Mouse (Mus musculus) macrophage (primary cell): ENCODE measurements around the gene Lpgat1. TPM values are rescaled to one million over a fixed set of nuclear protein-coding genes. Genes with fewer than 3 reads are reported as not detected.
A peak's percentile ranks its signal among the peaks of the same experiment; 100 is the strongest.

ENCODE experiments used
- H3K27ac ChIP-seq: fragments of 350-480 bp; formaldehyde crosslinking; 2 replicates; pipeline ENCODE4 v1.9.0; 2021
- H3K36me3 ChIP-seq: fragments of 350-480 bp; formaldehyde crosslinking; 2 replicates; pipeline ENCODE4 v1.9.0; 2021; ENCODE audit errors: inconsistent target
- H3K4me3 ChIP-seq: fragments of 350-480 bp; formaldehyde crosslinking; 2 replicates; pipeline ENCODE4 v1.9.0; 2021; ENCODE audit errors: inconsistent target
- H3K79me2 ChIP-seq: fragments of 350-480 bp; formaldehyde crosslinking; 2 replicates; pipeline ENCODE4 v1.9.0; 2021; ENCODE audit errors: inconsistent target
- WGBS: methylation state at CpG from one replicate; pipeline ENCODE4 v1.1.7; 2026; ENCODE audit warnings: inconsistent platforms; ENCODE audit not compliant: missing documents; 5-methylcytosine and 5-hydroxymethylcytosine counted together
- polyA plus RNA-seq: library from polyadenylated mRNA; stranded (reverse); fragments of 250-400 nt; gene quantifications from 3 replicates; pipeline ENCODE4 v1.2.4, GENCODE M21; 2018; ENCODE audit warnings: inconsistent platforms
- total RNA-seq, 78 experiments: library from RNA; depleted of rRNA; stranded (reverse); fragments of 250-400 nt; gene quantifications; 1 replicate in 9 of 78; 2 replicates in 24 of 78; 3 replicates in 43 of 78; 4 replicates in 2 of 78; pipeline ENCODE4 v1.2.4; 2018; ENCODE audit warnings: inconsistent platforms in 56 of 78

Gene Lpgat1
- total RNA-seq (2018; cell fraction: chromatin; rRNA removed), result 10 to 100 TPM; 15.6 to 53.3 (median 34.7) TPM
- total RNA-seq (2018; cell fraction: cytosol; rRNA removed), result 10 to 100 TPM; 15.9 to 44.7 (median 28.1) TPM
- 10 to 100 TPM; 20.2 to 64.0 (median 39.0) TPM for total RNA-seq (2018; cell fraction: nucleus; rRNA removed)
- polyA plus RNA-seq, result 23.5 to 29.2 TPM (median 26.3 TPM) in 3 replicates

DNA sequence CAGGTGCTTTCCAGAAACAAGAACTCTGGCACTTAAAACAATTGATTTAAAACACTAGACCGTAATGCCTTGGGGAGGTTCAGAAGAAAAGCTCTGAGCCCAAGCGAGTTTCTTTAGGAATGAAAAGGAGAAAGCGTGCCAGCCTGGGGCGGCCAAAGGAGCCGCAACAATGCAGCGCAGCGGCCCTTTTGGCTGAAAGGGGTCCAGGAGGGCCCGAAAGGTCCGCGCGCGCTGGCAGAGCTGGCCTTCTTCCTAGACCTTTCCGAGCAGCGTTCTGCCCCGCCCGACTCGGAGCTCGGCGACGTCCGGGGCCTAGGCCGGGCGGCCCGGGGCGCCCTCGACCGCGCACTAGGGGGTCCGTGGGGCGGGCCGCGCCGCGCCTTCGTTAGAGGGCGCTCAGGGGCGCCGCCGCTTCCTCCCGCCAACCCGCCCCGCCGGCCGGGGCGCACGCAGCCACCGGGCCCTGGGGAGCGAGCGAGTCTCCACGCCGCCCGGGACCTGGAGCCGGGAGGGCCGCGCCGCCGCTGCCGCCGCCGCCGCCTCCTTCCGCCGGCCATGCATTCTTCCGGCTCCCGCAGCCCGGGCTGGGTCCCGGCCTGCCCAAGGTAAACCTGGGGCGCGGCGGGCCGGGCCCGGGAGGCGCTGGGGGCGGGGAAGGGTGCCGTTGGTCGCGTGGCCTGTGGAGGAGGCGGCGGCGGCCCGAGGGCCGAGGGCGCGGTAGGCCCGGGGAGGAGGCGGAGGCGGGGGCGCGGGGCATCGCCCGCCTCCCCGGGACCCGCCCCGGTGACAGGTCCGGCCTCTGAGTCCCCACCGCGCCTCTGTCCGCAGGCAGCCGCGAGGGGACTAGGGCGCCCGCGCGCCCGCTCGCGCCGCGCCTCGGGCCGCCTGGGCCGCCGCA, at the start of gene Lpgat1:
Gene Lpgat1, plus strand, starts transcription at position 234 of the 898 bp plus-strand sequence.
- H3K79me2 ChIP-seq, result peaks cover 11% of the 10 kb centered on the region; the same call in 1 of the 2 replicates
- H3K4me3 ChIP-seq, result peak within 1 kb of the TSS; percentile 37
- H3K36me3 ChIP-seq, result no peaks in the 10 kb centered on the region
- 1% methylated on average over 62 of the region's 113 CpGs for WGBS
- H3K27ac ChIP-seq, result peak within 1 kb of the TSS; percentile 15; the same call in 1 of the 2 replicates

DNA sequence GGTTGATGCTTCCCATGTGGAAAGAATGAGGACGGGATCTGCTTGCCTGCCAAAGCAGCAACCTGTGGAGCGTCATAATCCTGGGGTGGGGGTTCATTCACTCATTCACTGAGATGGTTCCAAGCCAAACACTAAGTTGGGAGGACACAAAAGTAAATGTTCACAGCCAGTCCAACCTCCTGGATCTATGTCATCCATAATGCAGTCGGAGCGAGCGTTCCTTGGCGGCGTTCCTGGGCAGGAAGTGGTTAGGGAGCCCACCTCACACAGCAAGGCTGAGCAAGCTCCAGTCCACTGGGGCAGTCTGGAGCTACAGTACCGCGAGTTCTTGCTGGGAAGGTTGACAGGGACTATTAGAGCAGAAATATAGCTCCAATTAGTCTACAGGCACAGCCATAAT, 49.6 kb upstream of the Lpgat1 start:
- WGBS, result 62% methylated on average over 9 of the region's 9 CpGs
- H3K36me3 ChIP-seq, result no peaks in the 10 kb centered on the region

DNA sequence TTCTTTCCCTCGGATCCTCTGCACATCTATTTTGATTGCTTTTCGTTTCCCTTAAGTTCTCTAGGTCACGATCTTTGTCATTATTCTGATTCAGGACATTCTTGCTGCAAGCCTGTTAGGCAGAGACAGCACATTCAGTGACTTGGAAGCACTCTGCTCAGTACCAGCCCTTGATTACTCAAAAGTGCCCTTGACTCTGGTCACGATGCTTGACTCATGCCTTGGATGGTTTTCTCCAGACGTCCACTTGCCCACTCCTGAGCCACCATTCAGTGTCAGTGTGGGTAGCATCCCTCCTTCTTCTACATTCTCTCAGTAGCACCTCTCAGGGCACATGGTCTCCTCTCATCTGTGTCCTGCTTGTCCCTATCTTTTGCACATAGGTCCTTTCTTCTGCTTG, 43.6 kb upstream of the Lpgat1 start:
- Histone ChIP-seq H3K27ac (no peak overlapping the region), H3K79me2 (no peaks in the 10 kb centered on the region), H3K36me3 (no peaks in the 10 kb centered on the region), H3K4me3 (no peak overlapping the region)
- 89% methylated on average over 5 of the region's 5 CpGs for WGBS

More for the DNA sequence above, 49.6 kb upstream of the Lpgat1 start:
- H3K27ac ChIP-seq, result no peak overlapping the region
- no peak overlapping the region for H3K4me3 ChIP-seq
- no peaks in the 10 kb centered on the region for H3K79me2 ChIP-seq

DNA sequence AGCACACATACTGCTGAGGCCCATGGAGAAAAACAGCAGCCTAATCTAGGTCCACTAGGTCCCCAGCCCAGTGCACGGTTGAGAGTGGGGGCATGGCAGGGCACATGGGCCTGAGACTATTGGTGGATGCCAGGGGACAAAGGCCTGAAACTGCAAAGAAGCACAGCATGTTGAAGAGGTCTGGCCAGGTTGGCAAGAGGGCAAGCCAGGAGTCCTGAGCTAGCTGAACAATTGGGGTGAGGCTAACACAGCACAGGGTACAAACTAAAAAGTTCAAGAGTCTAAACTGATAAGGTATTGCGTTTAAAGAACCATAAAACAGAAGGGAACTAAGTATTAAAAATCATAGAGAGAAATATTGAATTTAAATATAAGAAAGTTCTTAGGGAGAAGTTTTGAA, 36.0 kb upstream of the Lpgat1 start:
- H3K4me3 ChIP-seq, result no peak overlapping the region
- no peak overlapping the region for H3K27ac ChIP-seq
- no peaks in the 10 kb centered on the region for H3K36me3 ChIP-seq
- no peaks in the 10 kb centered on the region for H3K79me2 ChIP-seq
- WGBS, result 88% methylated on average over 2 of the region's 2 CpGs

DNA sequence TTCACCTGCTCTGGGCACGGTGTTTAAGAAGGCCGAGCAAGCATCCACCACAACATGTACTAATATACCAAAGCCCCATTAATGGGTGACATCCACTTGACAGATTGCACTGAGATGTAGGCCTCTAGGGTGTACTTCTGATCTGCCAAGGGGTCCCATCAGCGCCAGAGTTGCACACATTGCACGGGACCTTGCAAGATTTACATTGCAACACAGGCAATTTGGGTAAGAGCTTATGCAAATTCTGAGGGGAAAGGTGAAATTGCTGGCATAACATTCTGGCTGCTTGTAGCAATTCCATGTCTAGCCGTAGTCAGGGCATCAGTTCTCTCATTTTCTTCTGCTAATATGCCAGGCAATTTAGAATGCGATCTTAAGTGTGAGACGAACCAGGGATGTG, 30.1 kb upstream of the Lpgat1 start:
- 85% methylated on average over 7 of the region's 7 CpGs for WGBS
- Histone ChIP-seq H3K79me2 (no peaks in the 10 kb centered on the region), H3K27ac (no peak overlapping the region), H3K4me3 (no peak overlapping the region), H3K36me3 (no peaks in the 10 kb centered on the region)

DNA sequence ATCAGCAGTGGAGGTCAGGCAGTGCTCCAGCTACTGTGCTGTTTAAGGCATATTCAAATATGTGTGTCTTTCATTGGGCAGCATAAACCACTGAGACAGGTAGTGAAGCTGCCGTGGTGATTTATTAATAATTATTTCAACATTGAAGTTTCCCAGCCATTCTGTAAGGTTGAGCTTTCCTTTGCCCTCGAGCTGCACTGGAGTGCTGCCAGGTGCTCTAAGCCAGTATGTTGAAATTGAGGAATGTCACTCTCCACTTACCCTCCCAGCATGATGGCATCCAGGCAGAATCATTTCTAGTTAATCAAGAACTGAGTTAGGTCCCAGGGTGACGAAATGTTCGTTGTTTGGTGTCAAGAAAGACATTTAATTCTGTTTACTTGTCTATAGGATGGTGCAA, 24.4 kb upstream of the Lpgat1 start:
- no peak overlapping the region for H3K27ac ChIP-seq
- no peaks in the 10 kb centered on the region for H3K36me3 ChIP-seq
- H3K4me3 ChIP-seq, result no peak overlapping the region
- H3K79me2 ChIP-seq, result no peaks in the 10 kb centered on the region
- 70% methylated on average over 4 of the region's 4 CpGs for WGBS

DNA sequence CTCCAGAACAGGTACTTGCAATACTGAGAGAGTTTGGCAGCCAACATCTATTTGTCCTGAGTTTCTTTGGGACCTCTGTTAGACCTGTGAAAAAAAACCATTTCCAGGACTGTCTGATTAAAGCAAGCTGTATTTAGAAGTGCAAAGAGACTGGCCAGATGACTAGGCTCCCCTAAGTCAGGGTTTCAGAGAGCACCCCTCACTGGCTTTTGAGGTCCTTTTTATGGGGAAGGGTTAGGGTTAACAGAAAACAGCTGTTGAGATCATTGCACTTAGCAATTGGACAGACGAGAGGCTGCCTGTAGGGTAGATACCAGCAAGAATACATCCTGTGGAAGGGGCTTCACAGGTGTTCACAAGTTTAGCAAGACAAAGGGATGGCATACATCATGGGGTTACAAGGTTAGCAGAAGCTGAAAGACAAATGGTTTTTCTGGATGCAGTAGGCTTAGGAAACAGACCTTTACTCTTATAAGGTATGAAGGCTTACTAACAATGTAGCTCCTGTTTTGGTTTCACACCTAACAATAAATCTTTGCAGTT, 19.3 kb upstream of the Lpgat1 start:
- H3K36me3 ChIP-seq, result no peaks in the 10 kb centered on the region
- 93% methylated on average over 1 of the region's 1 CpGs for WGBS
- no peak overlapping the region for H3K27ac ChIP-seq
- H3K4me3 ChIP-seq, result no peak overlapping the region
- H3K79me2 ChIP-seq, result no peaks in the 10 kb centered on the region

DNA sequence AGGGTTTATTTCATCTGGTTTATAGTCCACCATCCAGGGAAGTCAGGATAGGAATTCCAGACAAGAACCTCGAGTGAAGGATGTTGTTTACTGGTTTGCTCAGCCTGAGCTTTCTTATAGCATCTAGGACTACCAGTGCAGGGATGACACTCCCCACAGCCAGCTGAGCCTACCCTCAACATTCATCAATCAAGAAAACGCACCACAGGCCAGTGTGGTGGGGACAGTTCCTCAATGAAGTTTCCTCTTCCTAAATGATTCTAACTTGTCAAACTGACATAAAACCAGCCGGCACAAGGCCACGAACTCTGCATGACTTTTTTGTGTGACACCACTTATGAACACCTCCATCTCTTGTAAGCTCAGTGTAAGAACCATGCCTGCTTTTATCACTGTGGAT, 13.1 kb upstream of the Lpgat1 start:
- Histone ChIP-seq H3K79me2 (no peaks in the 10 kb centered on the region), H3K4me3 (no peak overlapping the region), H3K36me3 (no peaks in the 10 kb centered on the region), H3K27ac (no peak overlapping the region)
- WGBS, result 17% methylated on average over 4 of the region's 4 CpGs

DNA sequence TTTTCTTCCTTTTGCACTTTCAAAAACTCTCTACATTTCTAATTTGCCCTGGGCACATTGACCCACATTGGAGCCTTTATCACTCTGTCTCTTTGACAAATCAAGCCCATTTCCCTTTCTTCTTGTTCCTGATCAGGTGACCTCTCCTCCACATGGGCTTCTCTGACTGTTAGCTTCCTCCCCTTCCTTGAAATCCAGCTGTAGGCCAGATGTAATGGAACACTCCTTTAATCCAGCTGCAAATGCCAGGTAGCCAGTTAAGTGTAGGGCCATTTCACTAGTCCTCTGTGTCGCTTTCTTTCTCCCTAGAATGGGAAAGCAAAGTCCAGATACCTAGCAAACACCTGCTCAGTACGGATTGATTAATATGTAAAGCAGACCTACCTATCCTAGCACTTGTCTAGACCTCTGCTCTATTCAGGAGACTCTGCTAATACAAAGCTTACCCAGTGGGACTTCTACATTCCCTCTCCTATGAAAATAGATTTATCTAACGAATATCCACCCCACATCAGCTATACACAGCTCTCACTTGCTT, 11.0 kb upstream of the Lpgat1 start:
- no peak overlapping the region for H3K27ac ChIP-seq
- H3K4me3 ChIP-seq, result no peak overlapping the region
- 98% methylated on average over 3 of the region's 3 CpGs for WGBS
- no peaks in the 10 kb centered on the region for H3K79me2 ChIP-seq
- no peaks in the 10 kb centered on the region for H3K36me3 ChIP-seq

DNA sequence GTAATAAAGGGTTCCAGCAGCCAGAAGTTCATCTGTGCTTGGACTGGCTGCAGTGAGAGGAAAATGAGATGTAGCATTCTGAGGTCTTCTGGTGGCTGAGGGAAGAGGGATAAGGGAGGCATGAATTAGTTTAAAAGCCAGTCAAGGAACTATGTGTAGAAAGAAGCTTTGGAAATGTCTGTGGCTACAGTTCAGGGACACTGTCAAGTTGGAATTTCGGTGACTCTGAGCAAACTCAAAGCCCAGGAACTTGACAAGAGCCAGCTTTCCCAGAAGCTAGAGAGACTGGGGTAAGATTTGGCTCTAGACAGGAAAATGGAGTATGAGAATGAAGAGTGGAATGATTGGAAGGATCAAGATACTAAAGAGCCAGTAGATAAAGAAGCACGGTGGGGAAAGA, 7.8 kb upstream of the Lpgat1 start:
- no peaks in the 10 kb centered on the region for H3K79me2 ChIP-seq
- H3K4me3 ChIP-seq, result no peak overlapping the region
- 84% methylated on average over 2 of the region's 2 CpGs for WGBS
- no peak overlapping the region for H3K27ac ChIP-seq
- H3K36me3 ChIP-seq, result no peaks in the 10 kb centered on the region

DNA sequence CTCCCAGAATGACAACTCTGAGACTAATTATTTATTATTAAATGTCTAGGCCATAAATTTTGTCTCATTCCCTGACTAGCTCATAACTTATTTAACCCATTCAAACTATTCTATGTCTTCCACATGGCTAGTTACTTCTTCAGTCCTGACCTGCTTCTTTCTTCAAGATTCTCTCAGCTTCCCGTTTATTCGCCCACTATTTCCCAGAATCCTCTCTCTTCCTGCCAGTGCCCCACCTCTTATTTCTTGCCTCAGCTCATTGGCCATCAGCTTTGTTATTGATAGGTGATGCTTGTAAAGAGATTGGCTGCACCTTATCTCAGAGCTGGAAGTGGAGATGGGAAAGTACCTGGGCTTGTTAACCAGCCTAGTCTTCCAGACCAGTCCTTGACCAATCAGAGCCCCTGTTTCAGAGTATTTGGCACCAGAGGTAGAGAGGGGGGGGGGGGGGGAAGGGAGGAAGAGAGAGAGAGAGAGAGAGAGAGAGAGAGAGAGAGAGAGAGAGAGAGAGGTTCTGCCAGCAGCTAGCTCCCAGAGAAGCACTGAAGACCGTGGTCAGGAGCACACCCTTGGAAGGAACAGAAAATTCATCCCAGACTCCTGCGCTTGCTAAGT, 5.3 kb upstream of the Lpgat1 start:
- no peak overlapping the region for H3K4me3 ChIP-seq
- H3K79me2 ChIP-seq, result no peaks in the 10 kb centered on the region
- no peak overlapping the region for H3K27ac ChIP-seq
- H3K36me3 ChIP-seq, result no peaks in the 10 kb centered on the region
- WGBS, result 90% methylated on average over 4 of the region's 4 CpGs

DNA sequence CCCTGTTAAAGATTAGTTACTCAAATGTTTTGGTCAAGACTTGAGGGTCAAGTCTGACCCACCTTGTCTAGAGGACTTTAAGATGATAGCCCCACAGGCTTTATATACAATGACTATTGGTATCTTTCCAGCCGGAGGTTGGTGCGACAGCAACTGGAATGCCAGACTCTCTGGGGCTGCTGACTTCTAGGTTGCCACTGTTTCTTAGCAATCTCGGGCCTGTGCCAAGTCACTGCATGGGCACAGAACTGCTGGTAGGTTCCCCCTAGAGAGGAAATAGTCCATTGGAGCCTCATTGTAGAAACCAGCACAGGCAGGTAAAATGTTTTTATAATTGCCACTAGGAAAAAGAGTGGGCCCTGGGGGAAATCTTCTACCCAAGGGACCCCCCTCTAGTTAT, 3.8 kb upstream of the Lpgat1 start:
- H3K79me2 ChIP-seq, result no peaks in the 10 kb centered on the region
- no peak overlapping the region for H3K27ac ChIP-seq
- WGBS, result 89% methylated on average over 3 of the region's 3 CpGs
- H3K4me3 ChIP-seq, result no peak overlapping the region
- H3K36me3 ChIP-seq, result no peaks in the 10 kb centered on the region

DNA sequence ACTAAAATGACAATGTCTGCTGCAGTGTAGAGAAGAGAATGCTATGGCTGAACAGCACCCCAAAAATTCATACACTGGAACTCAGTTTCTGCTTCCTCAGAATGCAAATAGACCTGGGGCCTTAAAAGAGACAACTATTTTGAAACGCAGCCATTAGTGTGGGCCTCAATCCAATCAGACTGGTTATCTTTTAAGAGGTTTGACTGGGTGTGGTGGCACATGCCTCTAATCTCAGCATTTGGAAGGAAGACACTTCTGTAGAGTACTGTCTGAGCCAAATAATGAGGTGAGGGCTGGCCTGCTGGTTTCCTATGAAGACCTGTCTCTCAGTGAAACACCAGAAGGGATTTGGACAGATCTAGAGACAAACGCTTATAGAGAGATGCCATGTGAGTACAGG, 2.5 kb upstream of the Lpgat1 start:
- H3K27ac ChIP-seq, result no peak overlapping the region
- no peaks in the 10 kb centered on the region for H3K36me3 ChIP-seq
- H3K79me2 ChIP-seq, result no peaks in the 10 kb centered on the region
- WGBS, result 91% methylated on average over 2 of the region's 2 CpGs
- no peak overlapping the region for H3K4me3 ChIP-seq

DNA sequence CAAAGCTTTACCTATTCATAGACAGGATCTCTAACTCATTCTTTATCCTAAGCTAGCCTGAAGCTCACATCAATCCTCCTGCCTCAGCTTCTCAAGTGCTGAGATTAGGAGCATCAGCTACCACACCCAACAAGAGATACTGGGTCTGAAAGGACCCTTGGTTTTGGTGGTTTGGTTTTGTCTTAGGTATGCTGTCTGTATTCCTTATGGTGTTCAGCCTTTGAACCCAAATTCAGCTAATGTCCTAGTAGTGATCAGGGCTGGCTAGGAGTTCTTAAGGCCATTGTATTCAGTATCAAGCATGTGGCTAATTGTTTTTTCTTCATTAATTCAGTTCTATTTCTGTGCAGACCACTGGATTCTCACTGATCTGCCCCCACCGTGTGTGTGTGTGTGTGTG, 493 bp upstream of the Lpgat1 start:
- peak overlapping the region; percentile 37 for H3K4me3 ChIP-seq
- H3K27ac ChIP-seq, result peak overlapping the region; percentile 15; the same call in 1 of the 2 replicates
- whole genome bisulfite sequencing, result 0% methylated on average over 1 of the region's 1 CpGs
- peaks cover 11% of the 10 kb centered on the region; the same call in 1 of the 2 replicates for H3K79me2 ChIP-seq
- no peaks in the 10 kb centered on the region for H3K36me3 ChIP-seq
